Mouse (Mus musculus): Measurements from ENCODE around the gene Psmb5. TPM values are rescaled to one million over a fixed set of nuclear protein-coding genes. Genes with fewer than 3 reads are reported as not detected.
A peak's percentile ranks its signal among the peaks of the same experiment; 100 is the strongest.
"Not testable (repeated sequence)": the region's sequence is repeated elsewhere in the genome, so short reads cannot be mapped to it uniquely, and the experiment has no call there.

The Psmb5 gene
- polyA plus RNA-seq, 1 experiment from 2014 or later = 400 TPM

GRCm38 (mm10) chr14:54628103-54628502 is 10.3 kb upstream of the Psmb5 start:
- no peak for ATAC-seq (ENCODE audit: low FRiP score, low read depth)
- Histone ChIP-seq H3K4me3 (no peak overlapping the region), H3K9me3 (no peaks in the 10 kb centered on the region), H3K36me3 (peaks cover 29% of the 10 kb centered on the region), H3K4me2 (replicated peaks) (no peak overlapping the region), H3K27me3 (no peaks in the 10 kb centered on the region; the same call in 1 of the 2 replicates), H3K27ac (replicated peaks) (no peak overlapping the region), H3K9ac (replicated peaks) (no peak overlapping the region), H3K4me1 (no peaks in the 10 kb centered on the region)
- 82% methylated on average over 5 of the region's 5 CpGs for WGBS

- no peak overlapping the region for H3K4me3 ChIP-seq
- H3K9ac ChIP-seq (replicated peaks) = no peak overlapping the region
- no peaks in the 10 kb centered on the region for H3K36me3 ChIP-seq
- WGBS = 78% methylated on average over 10 of the region's 10 CpGs
- H3K27me3 ChIP-seq = no peaks in the 10 kb centered on the region; the same call in 1 of the 2 replicates
- no peak for ATAC-seq (ENCODE audit: low FRiP score, low read depth)
- H3K4me2 ChIP-seq (replicated peaks) = no peak overlapping the region
- H3K4me1 ChIP-seq = no peaks in the 10 kb centered on the region
- no peaks in the 10 kb centered on the region for H3K9me3 ChIP-seq
- H3K27ac ChIP-seq (replicated peaks) = no peak overlapping the region
Observed at GRCm38 (mm10) chr14:54624976-54625375, 7.2 kb upstream of the Psmb5 start.

- Histone ChIP-seq H3K27me3 (no peaks in the 10 kb centered on the region; the same call in 1 of the 2 replicates), H3K9me3 (no peaks in the 10 kb centered on the region), H3K9ac (replicated peaks) (no peak overlapping the region), H3K4me3 (no peak overlapping the region), H3K36me3 (no peaks in the 10 kb centered on the region), H3K27ac (replicated peaks) (no peak overlapping the region), H3K4me1 (no peaks in the 10 kb centered on the region), H3K4me2 (replicated peaks) (no peak overlapping the region)
- no peak for ATAC-seq (ENCODE audit: low FRiP score, low read depth)
- 83% methylated on average over 6 of the region's 6 CpGs for WGBS
Observed at GRCm38 (mm10) chr14:54623334-54623733, 5.5 kb upstream of the Psmb5 start.

- no peak within 1 kb of the TSS for H3K9ac ChIP-seq (replicated peaks)
- ATAC-seq (ENCODE audit: low FRiP score, low read depth) = no peak
- H3K27ac ChIP-seq (replicated peaks) = no peak within 1 kb of the TSS
- peaks cover 11% of the 10 kb centered on the region for H3K4me1 ChIP-seq
- H3K4me2 ChIP-seq (replicated peaks) = no peak within 1 kb of the TSS
- H3K9me3 ChIP-seq = no peaks in the 10 kb centered on the region
- H3K36me3 ChIP-seq = peaks cover 3% of the 10 kb centered on the region
- H3K4me3 ChIP-seq = no peak within 1 kb of the TSS
- no peaks in the 10 kb centered on the region; the same call in 1 of the 2 replicates for H3K27me3 ChIP-seq
- 93% methylated on average over 1 of the region's 1 CpGs for WGBS
Observed at GRCm38 (mm10) chr14:54621133-54621532, 3.3 kb upstream of the Psmb5 start, which contains the start of gene Psmb11. Gene Psmb11, plus strand, starts transcription at chr14:54621433.

DNA sequence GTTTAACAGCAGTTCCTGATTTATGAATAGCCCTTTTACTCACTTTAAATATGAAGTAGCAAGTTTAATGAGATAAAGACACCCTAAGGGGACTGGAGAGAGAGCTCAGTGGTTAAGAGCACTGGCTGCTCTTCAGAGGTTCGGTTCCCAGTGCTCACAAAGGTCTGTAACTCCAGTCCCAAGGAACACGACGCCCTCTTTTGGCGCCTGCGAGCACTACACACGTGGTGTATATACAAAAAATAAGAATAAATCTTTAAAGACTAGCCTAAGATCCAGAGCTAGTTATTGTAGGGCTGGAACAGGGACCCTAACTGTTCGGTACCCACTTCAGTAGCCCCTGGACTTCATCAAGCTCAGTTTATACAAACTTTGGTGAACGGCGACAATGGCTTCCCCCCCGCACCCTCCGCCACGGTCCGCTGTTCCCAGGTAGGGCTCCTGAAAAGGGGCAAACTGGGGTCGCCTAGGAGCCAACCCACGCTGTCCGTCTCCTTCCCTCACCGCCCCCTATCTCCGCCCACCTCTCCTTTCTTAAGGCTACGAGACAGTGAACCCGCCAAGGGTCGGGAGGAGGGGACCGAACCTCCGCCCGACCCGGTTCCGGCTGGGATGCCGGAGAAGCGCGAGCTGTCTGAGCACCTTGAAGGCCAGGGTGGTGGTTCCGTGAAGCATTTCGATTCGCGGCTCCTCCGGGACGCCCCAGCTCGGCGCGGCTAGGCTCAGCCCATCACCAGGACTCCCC is 498 bp downstream of the Psmb5 start:
- H3K36me3 ChIP-seq = peaks cover 31% of the 10 kb centered on the region
- peak; percentile 57 for ATAC-seq (ENCODE audit: low FRiP score, low read depth)
- peak overlapping the region; percentile 78 for H3K4me2 ChIP-seq (replicated peaks)
- no peaks in the 10 kb centered on the region for H3K9me3 ChIP-seq
- peak overlapping the region; percentile 92 for H3K9ac ChIP-seq (replicated peaks)
- H3K4me3 ChIP-seq = peak overlapping the region; percentile 95
- H3K4me1 ChIP-seq = peaks cover 18% of the 10 kb centered on the region
- H3K27me3 ChIP-seq = no peaks in the 10 kb centered on the region
- H3K27ac ChIP-seq (replicated peaks) = peak overlapping the region; percentile 75
- whole genome bisulfite sequencing = 3% methylated on average over 38 of the region's 38 CpGs

DNA sequence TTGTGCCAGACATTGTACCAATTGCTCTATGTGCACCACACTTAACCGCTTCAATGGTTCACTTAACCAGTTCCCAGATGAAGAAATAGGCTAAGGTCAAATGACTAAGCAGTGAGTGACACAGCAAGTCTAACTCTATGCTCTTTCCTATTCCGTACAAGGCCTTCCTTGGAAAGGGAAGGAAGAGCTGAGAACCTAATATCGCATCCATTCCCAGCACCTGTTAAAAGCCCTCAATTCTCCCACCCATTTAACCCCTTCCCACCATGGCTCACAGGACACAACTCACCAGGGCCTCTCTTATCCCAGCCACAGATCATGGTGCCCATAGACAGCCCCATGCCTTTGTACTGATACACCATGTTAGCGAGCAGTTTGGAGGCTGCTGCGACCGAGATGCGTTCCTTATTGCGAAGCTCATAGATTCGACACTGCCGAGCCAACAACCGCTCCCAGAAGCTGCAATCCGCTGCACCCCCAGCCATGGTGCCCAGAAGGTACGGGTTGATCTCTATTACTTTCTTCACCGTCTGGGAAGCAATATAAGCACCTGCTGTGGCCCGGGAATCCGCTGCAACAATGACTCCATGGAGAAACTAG is 1.5 kb downstream of the Psmb5 start:
- 93% methylated on average over 16 of the region's 16 CpGs for WGBS
- H3K9me3 ChIP-seq = no peaks in the 10 kb centered on the region
- H3K36me3 ChIP-seq = peaks cover 38% of the 10 kb centered on the region
- no peaks in the 10 kb centered on the region for H3K27me3 ChIP-seq
- H3K4me1 ChIP-seq = peaks cover 18% of the 10 kb centered on the region
- H3K9ac ChIP-seq (replicated peaks) = no peak overlapping the region
- H3K27ac ChIP-seq (replicated peaks) = no peak overlapping the region
- H3K4me2 ChIP-seq (replicated peaks) = 0 out of 2 replicates have a peak overlapping the region, but pooled peaks have one; percentile 78
- no peak for ATAC-seq (ENCODE audit: low FRiP score, low read depth)
- H3K4me3 ChIP-seq = no peak overlapping the region

DNA sequence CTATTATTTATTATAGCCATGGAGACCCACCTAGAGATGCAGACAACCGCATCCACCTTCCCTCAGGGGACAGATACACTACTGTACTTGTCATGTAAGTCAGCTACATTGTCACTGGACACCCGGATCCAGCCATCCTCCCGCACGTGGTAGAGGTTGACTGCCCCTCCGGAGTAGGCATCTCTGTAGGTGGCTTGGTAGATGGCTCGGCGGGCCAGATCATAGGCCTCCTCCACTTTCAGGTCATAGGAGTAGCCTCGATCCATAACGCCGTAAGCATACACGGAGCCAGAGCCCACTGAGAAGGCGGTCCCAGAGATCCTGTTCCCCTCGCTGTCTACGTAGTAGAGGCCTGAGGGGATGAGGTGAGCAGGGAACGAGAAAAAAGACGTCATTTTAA is 3.7 kb downstream of the Psmb5 start:
- H3K4me3 ChIP-seq; H3K4me2 ChIP-seq (replicated peaks); H3K9ac ChIP-seq (replicated peaks); H3K27me3 ChIP-seq; H3K27ac ChIP-seq (replicated peaks); ATAC-seq (ENCODE audit: low FRiP score, low read depth); H3K9me3 ChIP-seq: not testable (repeated sequence)
- Histone ChIP-seq H3K4me1 (peaks cover 18% of the 10 kb centered on the region), H3K36me3 (peaks cover 45% of the 10 kb centered on the region)
- WGBS = 96% methylated on average over 16 of the region's 16 CpGs

DNA sequence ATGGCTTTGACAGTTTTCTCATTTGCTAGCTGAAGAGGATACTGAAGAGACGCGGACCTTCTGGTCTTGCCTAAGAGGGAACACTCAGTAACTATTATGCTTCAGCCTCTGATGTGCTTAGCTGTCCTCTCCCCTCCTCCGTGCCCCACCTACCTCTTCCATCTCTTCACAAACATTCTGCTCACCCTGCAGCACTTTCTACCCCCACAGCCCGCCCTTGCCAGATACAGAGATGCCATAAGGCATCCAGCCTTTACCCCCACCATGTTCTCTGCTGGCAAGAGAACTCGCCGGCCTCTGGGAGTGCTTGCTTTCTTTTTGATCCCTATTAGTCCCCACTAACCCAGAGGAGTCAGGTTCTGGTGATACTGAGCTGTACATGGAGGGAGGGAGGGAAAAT is 7.2 kb downstream of the Psmb5 start:
- Histone ChIP-seq H3K4me2 (replicated peaks) (no peak overlapping the region), H3K4me3 (no peak overlapping the region), H3K4me1 (0 out of 2 replicates have a peak, but pooled peaks cover 3% of the 10 kb centered on the region), H3K9me3 (no peaks in the 10 kb centered on the region), H3K9ac (replicated peaks) (no peak overlapping the region), H3K36me3 (peaks cover 37% of the 10 kb centered on the region), H3K27ac (replicated peaks) (peak overlapping the region; percentile 15; the same call in 1 of the 2 replicates), H3K27me3 (no peaks in the 10 kb centered on the region)
- WGBS = 82% methylated on average over 6 of the region's 6 CpGs
- ATAC-seq (ENCODE audit: low FRiP score, low read depth) = no peak

- Histone ChIP-seq H3K9me3 (no peaks in the 10 kb centered on the region), H3K9ac (replicated peaks) (no peak overlapping the region), H3K4me1 (peaks cover 2% of the 10 kb centered on the region; the same call in 1 of the 2 replicates), H3K27me3 (no peaks in the 10 kb centered on the region), H3K4me3 (no peak overlapping the region), H3K27ac (replicated peaks) (no peak overlapping the region), H3K36me3 (peaks cover 31% of the 10 kb centered on the region), H3K4me2 (replicated peaks) (no peak overlapping the region)
- ATAC-seq (ENCODE audit: low FRiP score, low read depth) = no peak
- 70% methylated on average over 4 of the region's 4 CpGs for WGBS
Observed at GRCm38 (mm10) chr14:54609962-54610361, 7.9 kb downstream of the Psmb5 start.

GRCm38 (mm10) chr14:54609245-54609644 is 8.6 kb downstream of the Psmb5 start:
- Histone ChIP-seq H3K4me2 (replicated peaks) (no peak overlapping the region), H3K4me1 (peaks cover 9% of the 10 kb centered on the region), H3K4me3 (no peak overlapping the region), H3K27ac (replicated peaks) (no peak overlapping the region), H3K27me3 (no peaks in the 10 kb centered on the region), H3K9me3 (no peaks in the 10 kb centered on the region), H3K36me3 (peaks cover 27% of the 10 kb centered on the region), H3K9ac (replicated peaks) (no peak overlapping the region)
- 76% methylated on average over 4 of the region's 4 CpGs for WGBS
- no peak for ATAC-seq (ENCODE audit: low FRiP score, low read depth)

- H3K27ac ChIP-seq (replicated peaks) = no peak overlapping the region
- no peak overlapping the region for H3K4me2 ChIP-seq (replicated peaks)
- H3K9me3 ChIP-seq = no peaks in the 10 kb centered on the region
- ATAC-seq (ENCODE audit: low FRiP score, low read depth) = no peak
- WGBS = 44% methylated on average over 8 of the region's 8 CpGs
- peaks cover 15% of the 10 kb centered on the region; the same call in 1 of the 2 replicates for H3K36me3 ChIP-seq
- no peak overlapping the region for H3K4me3 ChIP-seq
- H3K9ac ChIP-seq (replicated peaks) = no peak overlapping the region
- H3K4me1 ChIP-seq = peaks cover 21% of the 10 kb centered on the region
- H3K27me3 ChIP-seq = no peaks in the 10 kb centered on the region
Observed at GRCm38 (mm10) chr14:54607226-54607625, 10.6 kb downstream of the Psmb5 start.

GRCm38 (mm10) chr14:54605752-54606321 is 12.0 kb downstream of the Psmb5 start, which contains the start of gene 4931414P19Rik:
Gene 4931414P19Rik, minus strand, starts transcription at chr14:54605993.
- Histone ChIP-seq H3K4me1 (peaks cover 23% of the 10 kb centered on the region), H3K36me3 (0 out of 2 replicates have a peak, but pooled peaks cover 3% of the 10 kb centered on the region), H3K9ac (replicated peaks) (peak within 1 kb of the TSS; percentile 52), H3K4me3 (peak within 1 kb of the TSS; percentile 46), H3K27ac (replicated peaks) (peak within 1 kb of the TSS; percentile 50), H3K9me3 (no peaks in the 10 kb centered on the region), H3K27me3 (no peaks in the 10 kb centered on the region), H3K4me2 (replicated peaks) (peak within 1 kb of the TSS; percentile 58)
- under 1% methylated on average over 36 of the region's 39 CpGs for WGBS
- ATAC-seq (ENCODE audit: low FRiP score, low read depth) = peak; percentile 28
